Mouse (Mus musculus) midbrain, postnatal 0 days (tissue): ENCODE data around the gene Ern1. TPM values are rescaled to one million over a fixed set of nuclear protein-coding genes. Genes with fewer than 3 reads are reported as not detected.
A peak's percentile ranks its signal among the peaks of the same experiment; 100 is the strongest.

ENCODE experiments used
- ATAC-seq: fragments of 200-750 bp; cut with Nextera tagmentation; 2 replicates; pipeline ENCODE4 v1.8.0; 2017; ENCODE audit warnings: moderate number of reproducible peaks, mild to moderate bottlenecking, moderate TSS enrichment, moderate library complexity; ENCODE audit not compliant: low FRiP score
- DNase-seq: peaks from one replicate; pipeline ENCODE4 v3.0.0-alpha.2; 2015; ENCODE audit warnings: low spot score
- H3K27ac ChIP-seq: fragments of 300-500 bp; sonication (generic); 2 replicates; pipeline ENCODE4 v1.5.1; 2014; ENCODE audit warnings: low read depth, mild to moderate bottlenecking, low read length, mixed read lengths
- H3K27me3 ChIP-seq: fragments of 300-500 bp; sonication (generic); 2 replicates; pipeline ENCODE4 v1.6.1; 2014; ENCODE audit warnings: low read length, control low read depth, mixed read lengths; ENCODE audit not compliant: insufficient read depth
- H3K36me3 ChIP-seq: fragments of 300-500 bp; sonication (generic); 2 replicates; pipeline ENCODE4 v1.6.1; 2014; ENCODE audit warnings: low read length, control low read depth, mixed read lengths; ENCODE audit not compliant: insufficient read depth
- H3K4me1 ChIP-seq: fragments of 300-500 bp; sonication (generic); 2 replicates; pipeline ENCODE4 v1.6.1; 2014; ENCODE audit warnings: mild to moderate bottlenecking, control low read depth, antibody characterized with exemption, low read length, mixed read lengths; ENCODE audit not compliant: insufficient read depth
- H3K4me2 ChIP-seq: fragments of 300-500 bp; sonication (generic); 2 replicates; pipeline ENCODE4 v1.6.1; 2014; ENCODE audit warnings: low read depth, mild to moderate bottlenecking, low read length, mixed read lengths; ENCODE audit not compliant: poor library complexity, severe bottlenecking
- H3K4me3 ChIP-seq: fragments of 300-500 bp; sonication (generic); 2 replicates; pipeline ENCODE4 v1.5.1; 2014; ENCODE audit warnings: low read depth, mild to moderate bottlenecking, low read length, moderate library complexity
- H3K9ac ChIP-seq: fragments of 300-500 bp; sonication (generic); replicated peaks from 2 replicates; pipeline ENCODE4 v1.6.1; 2014; ENCODE audit warnings: mild to moderate bottlenecking, low read length, moderate library complexity, mixed read lengths; ENCODE audit not compliant: poor library complexity, severe bottlenecking
- H3K9me3 ChIP-seq: fragments of 300-500 bp; sonication (generic); 2 replicates; pipeline ENCODE4 v1.6.1; 2016; ENCODE audit warnings: low read length, control low read depth
- CTCF ChIP-seq: IDR thresholded peaks from 2 replicates; pipeline ENCODE4 v1.5.1; 2016; ENCODE audit warnings: antibody characterized with exemption, mild to moderate bottlenecking
- WGBS: fragments of 180-500 bp; shearing (Covaris S2); extraction: QIAGEN DNeasy Blood & Tissue Kit; methylation state at CpG from one replicate; pipeline ENCODE4 v1.1.7; 2014; 5-methylcytosine and 5-hydroxymethylcytosine counted together
- polyA plus RNA-seq: library from polyadenylated mRNA; unstranded; fragments of >200 nt; fragmentation: Nextera tagmentation; extraction: Ambion mirVana; gene quantifications from 2 replicates; pipeline ENCODE4 v1.2.1, GENCODE M21; 2015
- total RNA-seq: library from RNA; depleted of rRNA; stranded (reverse); fragments of >200 nt; gene quantifications from 2 replicates; pipeline ENCODE4 v1.2.3, GENCODE M21; 2014

Gene Ern1
- total and polyA plus RNA-seq, 2 experiments from 2014 or later = 3.7 to 10.3 TPM

GRCm38 (mm10) chr11:106383051-106383790 is 104.4 kb downstream of the Ern1 start:
- H3K9me3 ChIP-seq = no peaks in the 10 kb centered on the region
- TF ChIP-seq CTCF = no peak
- no peak for DNase-seq
- H3K4me1 ChIP-seq = no peaks in the 10 kb centered on the region
- H3K4me3 ChIP-seq = no peak overlapping the region
- H3K9ac ChIP-seq = no peak overlapping the region
- no peaks in the 10 kb centered on the region for H3K27me3 ChIP-seq
- no peak overlapping the region for H3K27ac ChIP-seq
- 75% methylated on average over 6 of the region's 6 CpGs for WGBS
- no peak overlapping the region for H3K4me2 ChIP-seq
- ATAC-seq = no peak
- no peaks in the 10 kb centered on the region for H3K36me3 ChIP-seq

GRCm38 (mm10) chr11:106382424-106382823 is 105.2 kb downstream of the Ern1 start:
- no peak for DNase-seq

GRCm38 (mm10) chr11:106381883-106382282 is 105.8 kb downstream of the Ern1 start:
- TF ChIP-seq CTCF = 0 out of 2 replicates have a peak, but pooled peaks have one; percentile 4
- no peak overlapping the region for H3K4me3 ChIP-seq
- DNase-seq = no peak

More at GRCm38 (mm10) chr11:106382424-106382823, 105.2 kb downstream of the Ern1 start:
- H3K4me1 ChIP-seq = no peaks in the 10 kb centered on the region
- no peak for ATAC-seq
- H3K27ac ChIP-seq = no peak overlapping the region
- H3K9me3 ChIP-seq = no peaks in the 10 kb centered on the region
- WGBS = 73% methylated on average over 5 of the region's 5 CpGs
- H3K36me3 ChIP-seq = no peaks in the 10 kb centered on the region
- no peak overlapping the region for H3K9ac ChIP-seq
- H3K4me2 ChIP-seq = no peak overlapping the region
- H3K4me3 ChIP-seq = no peak overlapping the region
- TF ChIP-seq CTCF = no peak
- H3K27me3 ChIP-seq = no peaks in the 10 kb centered on the region

GRCm38 (mm10) chr11:106381011-106381410 is 106.6 kb downstream of the Ern1 start:
- 84% methylated on average over 11 of the region's 11 CpGs for WGBS
- H3K9ac ChIP-seq = no peak overlapping the region
- peak; percentile 27; the same call in 1 of the 2 replicates for TF ChIP-seq CTCF

More at GRCm38 (mm10) chr11:106381883-106382282, 105.8 kb downstream of the Ern1 start:
- Histone ChIP-seq H3K36me3 (no peaks in the 10 kb centered on the region), H3K27me3 (no peaks in the 10 kb centered on the region), H3K9me3 (no peaks in the 10 kb centered on the region), H3K4me2 (no peak overlapping the region), H3K9ac (no peak overlapping the region), H3K4me1 (no peaks in the 10 kb centered on the region), H3K27ac (no peak overlapping the region)
- no peak for ATAC-seq
- 82% methylated on average over 7 of the region's 7 CpGs for WGBS

GRCm38 (mm10) chr11:106374979-106375378 is 112.7 kb downstream of the Ern1 start:
- DNase-seq (no peak), ATAC-seq (no peak)
- WGBS = 77% methylated on average over 5 of the region's 5 CpGs
- Histone ChIP-seq H3K27ac (no peak overlapping the region), H3K4me3 (no peak overlapping the region), H3K4me1 (no peaks in the 10 kb centered on the region), H3K36me3 (no peaks in the 10 kb centered on the region), H3K9ac (no peak overlapping the region), H3K4me2 (no peak overlapping the region), H3K27me3 (no peaks in the 10 kb centered on the region), H3K9me3 (no peaks in the 10 kb centered on the region)
- no peak for TF ChIP-seq CTCF

More at GRCm38 (mm10) chr11:106381011-106381410, 106.6 kb downstream of the Ern1 start:
- H3K36me3 ChIP-seq = no peaks in the 10 kb centered on the region
- no peaks in the 10 kb centered on the region for H3K9me3 ChIP-seq
- no peak overlapping the region for H3K4me2 ChIP-seq
- DNase-seq = no peak
- H3K27me3 ChIP-seq = no peaks in the 10 kb centered on the region
- H3K4me3 ChIP-seq = no peak overlapping the region
- no peak overlapping the region for H3K27ac ChIP-seq
- ATAC-seq = no peak
- H3K4me1 ChIP-seq = no peaks in the 10 kb centered on the region

- Histone ChIP-seq H3K4me1 (no peaks in the 10 kb centered on the region), H3K36me3 (no peaks in the 10 kb centered on the region)
- WGBS = 44% methylated on average over 9 of the region's 9 CpGs
Observed at GRCm38 (mm10) chr11:106374559-106374958, 113.1 kb downstream of the Ern1 start.

More at GRCm38 (mm10) chr11:106374559-106374958, 113.1 kb downstream of the Ern1 start:
- H3K27me3 ChIP-seq = no peaks in the 10 kb centered on the region
- DNase-seq (no peak), ATAC-seq (no peak)
- H3K4me3 ChIP-seq = no peak overlapping the region
- H3K4me2 ChIP-seq = no peak overlapping the region
- H3K9ac ChIP-seq = no peak overlapping the region
- no peaks in the 10 kb centered on the region for H3K9me3 ChIP-seq
- H3K27ac ChIP-seq = no peak overlapping the region
- no peak for TF ChIP-seq CTCF
